Mouse (Mus musculus) stomach, embryonic 15.5 days (tissue): ENCODE data around the gene Chn2. TPM values are rescaled to one million over a fixed set of nuclear protein-coding genes. Genes with fewer than 3 reads are reported as not detected.
A peak's percentile ranks its signal among the peaks of the same experiment; 100 is the strongest.

Source experiments
- ATAC-seq: fragments of 200-750 bp; cut with Nextera tagmentation; 2 replicates; pipeline ENCODE4 v1.8.0; 2017; ENCODE audit warnings: low read depth, moderate number of reproducible peaks, moderate TSS enrichment; ENCODE audit not compliant: insufficient read depth, low FRiP score
- H3K27ac ChIP-seq: fragments of 300-500 bp; sonication (generic); 2 replicates; pipeline ENCODE4 v1.5.1; 2015; ENCODE audit warnings: mild to moderate bottlenecking, inconsistent platforms
- H3K27me3 ChIP-seq: fragments of 300-500 bp; sonication (generic); replicated peaks from 2 replicates; pipeline ENCODE4 v1.6.1; 2015; ENCODE audit warnings: inconsistent platforms
- H3K36me3 ChIP-seq: fragments of 300-500 bp; sonication (generic); 2 replicates; pipeline ENCODE4 v1.6.1; 2015; ENCODE audit warnings: inconsistent platforms
- H3K4me1 ChIP-seq: fragments of 300-500 bp; sonication (generic); 2 replicates; pipeline ENCODE4 v1.6.1; 2015; ENCODE audit warnings: inconsistent platforms
- H3K4me2 ChIP-seq: fragments of 300-500 bp; sonication (generic); 2 replicates; pipeline ENCODE4 v1.6.1; 2015; ENCODE audit warnings: mild to moderate bottlenecking, inconsistent platforms
- H3K4me3 ChIP-seq: fragments of 300-500 bp; sonication (generic); replicated peaks from 2 replicates; pipeline ENCODE4 v1.5.1; 2015; ENCODE audit warnings: inconsistent platforms
- H3K9ac ChIP-seq: fragments of 300-500 bp; sonication (generic); 2 replicates; pipeline ENCODE4 v1.6.1; 2015; ENCODE audit warnings: inconsistent platforms
- H3K9me3 ChIP-seq: fragments of 300-500 bp; sonication (generic); 2 replicates; pipeline ENCODE4 v1.6.1; 2016; ENCODE audit warnings: inconsistent platforms
- WGBS: fragments of 180-500 bp; shearing (Covaris S2); methylation state at CpG from one replicate; pipeline ENCODE4 v1.1.7; 2015; 5-methylcytosine and 5-hydroxymethylcytosine counted together
- polyA plus RNA-seq: library from polyadenylated mRNA; unstranded; fragments of >200 nt; fragmentation: Nextera tagmentation; extraction: Ambion mirVana; gene quantifications from 2 replicates; pipeline ENCODE4 v1.2.1, GENCODE M21; 2015

Chn2 gene
- polyA plus RNA-seq, 1 experiment from 2014 or later: 15.6 TPM

DNA sequence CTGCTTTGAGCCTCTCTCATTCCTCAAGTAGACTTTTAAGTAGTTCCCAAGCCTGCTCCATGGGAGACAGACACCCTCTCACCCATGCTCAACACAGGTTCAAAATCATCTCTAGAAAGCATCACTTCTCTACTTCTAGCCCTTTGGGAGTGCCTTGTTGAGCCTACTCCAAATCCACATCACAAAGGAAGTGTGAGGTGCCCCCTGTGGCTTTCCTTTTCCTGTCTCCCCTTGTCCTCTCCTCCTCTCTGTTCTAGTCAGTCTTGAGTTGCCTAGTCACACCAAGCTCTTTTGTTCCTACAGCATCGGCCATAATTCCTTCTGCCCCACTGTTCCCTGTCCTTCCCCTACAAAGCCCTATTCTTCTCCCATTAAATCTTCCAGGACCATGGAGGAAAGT, 243.9 kb downstream of the Chn2 start:
- Histone ChIP-seq H3K36me3 (no peaks in the 10 kb centered on the region), H3K4me3 (no peak overlapping the region), H3K27me3 (no peaks in the 10 kb centered on the region), H3K27ac (no peak overlapping the region), H3K9me3 (no peaks in the 10 kb centered on the region), H3K4me2 (no peak overlapping the region), H3K4me1 (peaks cover 6% of the 10 kb centered on the region), H3K9ac (no peak overlapping the region)
- 76% methylated on average over 1 of the region's 1 CpGs for WGBS
- no peak for ATAC-seq

DNA sequence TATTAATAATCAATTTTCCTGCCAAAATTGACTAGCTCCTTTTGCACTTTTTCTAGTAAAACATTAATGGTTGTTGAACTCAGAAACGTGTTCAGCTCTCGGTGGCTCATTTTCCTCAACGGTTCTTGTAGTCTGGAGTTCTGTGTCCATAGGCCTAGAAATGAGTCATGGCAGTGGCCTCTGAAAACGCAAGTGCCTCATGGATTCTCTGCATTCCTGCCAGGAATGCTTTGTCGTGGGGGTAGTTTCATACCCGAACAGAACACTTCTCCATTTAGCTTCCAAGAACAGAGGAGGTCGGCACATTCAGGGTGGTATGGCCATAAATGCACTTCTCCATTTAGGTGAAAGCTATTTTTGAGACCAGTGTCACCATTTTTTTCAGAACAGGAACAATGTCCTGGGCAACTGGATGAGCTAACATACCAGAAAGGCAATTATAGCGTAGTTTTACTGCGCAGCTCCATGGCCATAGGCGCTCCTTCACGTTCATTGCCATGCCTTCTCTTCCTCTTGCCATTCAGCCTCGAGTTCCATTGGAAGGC, 244.9 kb downstream of the Chn2 start:
- Histone ChIP-seq H3K9ac (no peak overlapping the region), H3K9me3 (no peaks in the 10 kb centered on the region), H3K27me3 (no peaks in the 10 kb centered on the region), H3K4me2 (no peak overlapping the region), H3K4me1 (no peaks in the 10 kb centered on the region; the same call in 1 of the 2 replicates), H3K27ac (no peak overlapping the region), H3K36me3 (no peaks in the 10 kb centered on the region), H3K4me3 (no peak overlapping the region)
- ATAC-seq: no peak
- 80% methylated on average over 12 of the region's 12 CpGs for WGBS

DNA sequence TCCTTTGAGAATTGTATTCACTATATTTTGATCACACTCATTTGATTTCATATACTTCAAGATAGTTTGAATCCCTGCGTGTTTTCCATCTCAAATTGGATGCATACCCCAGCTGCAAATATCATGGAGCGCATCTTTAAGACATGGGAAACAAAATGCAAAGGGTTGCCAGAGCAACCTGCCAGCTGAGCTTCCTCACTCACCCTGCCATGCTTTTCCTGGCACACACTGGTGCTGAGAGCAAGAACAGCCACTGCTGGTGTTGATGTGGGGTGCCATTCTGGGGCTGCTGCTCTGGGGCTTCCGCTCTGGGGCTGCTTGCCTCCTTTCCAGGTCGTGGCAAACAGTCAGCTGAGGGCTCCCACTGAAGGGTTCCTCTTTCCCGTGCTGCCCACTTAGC, 247.5 kb downstream of the Chn2 start:
- no peaks in the 10 kb centered on the region for H3K27me3 ChIP-seq
- WGBS: 83% methylated on average over 5 of the region's 5 CpGs
- no peak overlapping the region for H3K4me3 ChIP-seq
- H3K36me3 ChIP-seq: no peaks in the 10 kb centered on the region
- H3K4me1 ChIP-seq: no peaks in the 10 kb centered on the region
- H3K27ac ChIP-seq: no peak overlapping the region
- ATAC-seq: no peak
- no peaks in the 10 kb centered on the region for H3K9me3 ChIP-seq
- no peak overlapping the region for H3K4me2 ChIP-seq
- H3K9ac ChIP-seq: no peak overlapping the region

- Histone ChIP-seq H3K9ac (no peak overlapping the region), H3K36me3 (no peaks in the 10 kb centered on the region), H3K9me3 (no peaks in the 10 kb centered on the region), H3K27me3 (no peaks in the 10 kb centered on the region), H3K4me2 (no peak overlapping the region), H3K4me1 (no peaks in the 10 kb centered on the region), H3K4me3 (no peak overlapping the region), H3K27ac (no peak overlapping the region)
- WGBS: 51% methylated on average over 10 of the region's 10 CpGs
- no peak for ATAC-seq
Observed at GRCm38 (mm10) chr6:54289774-54290500, 250.6 kb downstream of the Chn2 start.

DNA sequence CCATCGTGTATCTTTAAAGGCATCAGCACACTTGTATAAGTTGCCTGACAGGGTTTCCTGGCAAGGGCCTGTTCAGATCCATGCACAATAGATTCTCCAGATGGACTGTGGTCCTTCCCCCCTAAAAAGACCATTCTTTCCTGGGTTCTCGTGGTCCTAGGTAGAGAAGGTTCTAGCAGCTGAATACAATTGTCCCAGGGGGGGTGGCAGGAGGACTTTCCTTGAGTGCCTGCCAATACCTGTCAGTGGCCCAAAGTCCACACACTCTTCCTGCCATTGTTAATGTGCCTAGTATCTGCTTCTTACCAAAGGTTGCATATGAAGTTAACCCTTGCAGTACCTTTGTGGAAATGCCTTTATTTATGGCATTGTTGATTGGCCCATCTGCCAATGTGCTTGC, 257.9 kb downstream of the Chn2 start:
- WGBS: 84% methylated on average over 2 of the region's 2 CpGs
- Histone ChIP-seq H3K36me3 (0 out of 2 replicates have a peak, but pooled peaks cover 3% of the 10 kb centered on the region), H3K4me3 (no peak overlapping the region), H3K27ac (no peak overlapping the region), H3K9ac (no peak overlapping the region), H3K27me3 (no peaks in the 10 kb centered on the region), H3K4me1 (no peaks in the 10 kb centered on the region), H3K9me3 (no peaks in the 10 kb centered on the region), H3K4me2 (no peak overlapping the region)
- no peak for ATAC-seq

DNA sequence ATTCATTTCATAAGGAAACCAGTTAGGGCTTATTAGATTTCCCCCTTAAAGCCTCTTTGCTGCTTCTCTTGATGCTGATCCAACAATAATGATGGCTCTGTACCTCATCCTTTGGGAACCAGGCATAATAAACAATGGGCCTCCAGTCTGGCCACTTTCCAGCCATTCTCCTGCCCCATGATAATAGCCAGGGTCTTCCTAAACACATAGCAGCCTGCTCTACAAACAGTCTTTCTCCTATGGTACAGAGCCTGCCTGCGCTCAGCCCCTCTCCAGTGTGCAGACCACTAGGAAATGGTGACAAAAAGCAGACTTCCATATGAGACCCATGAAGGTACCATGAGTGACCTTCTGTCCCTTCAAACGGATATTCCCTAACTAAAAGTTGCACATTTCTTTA, 260.1 kb downstream of the Chn2 start:
- 0 out of 2 replicates have a peak, but pooled peaks cover 3% of the 10 kb centered on the region for H3K36me3 ChIP-seq
- H3K4me2 ChIP-seq: no peak overlapping the region
- 48% methylated on average over 2 of the region's 2 CpGs for WGBS
- H3K9ac ChIP-seq: no peak overlapping the region
- H3K4me1 ChIP-seq: no peaks in the 10 kb centered on the region
- H3K9me3 ChIP-seq: no peaks in the 10 kb centered on the region
- H3K4me3 ChIP-seq: no peak overlapping the region
- peak overlapping the region; percentile 31; the same call in 1 of the 2 replicates for H3K27ac ChIP-seq
- no peaks in the 10 kb centered on the region for H3K27me3 ChIP-seq
- ATAC-seq: no peak

GRCm38 (mm10) chr6:54305777-54306176, 266.4 kb downstream of the Chn2 start:
- H3K9ac ChIP-seq: no peak overlapping the region
- 0 out of 2 replicates have a peak, but pooled peaks cover under 1% of the 10 kb centered on the region for H3K36me3 ChIP-seq
- H3K4me3 ChIP-seq: no peak overlapping the region
- H3K27me3 ChIP-seq: no peaks in the 10 kb centered on the region
- no peaks in the 10 kb centered on the region for H3K4me1 ChIP-seq
- H3K4me2 ChIP-seq: no peak overlapping the region
- ATAC-seq: no peak
- WGBS: 62% methylated on average over 1 of the region's 1 CpGs
- H3K9me3 ChIP-seq: no peaks in the 10 kb centered on the region
- H3K27ac ChIP-seq: no peak overlapping the region

- no peaks in the 10 kb centered on the region for H3K27me3 ChIP-seq
Observed at GRCm38 (mm10) chr6:54313071-54313470, 273.7 kb downstream of the Chn2 start.

GRCm38 (mm10) chr6:54318618-54319017, 279.3 kb downstream of the Chn2 start:
- H3K4me1 ChIP-seq: no peaks in the 10 kb centered on the region
- no peaks in the 10 kb centered on the region for H3K27me3 ChIP-seq
- 86% methylated on average over 9 of the region's 9 CpGs for WGBS
- no peaks in the 10 kb centered on the region for H3K9me3 ChIP-seq
- no peak overlapping the region for H3K27ac ChIP-seq
- no peaks in the 10 kb centered on the region for H3K36me3 ChIP-seq
- no peak overlapping the region for H3K4me3 ChIP-seq
- no peak for ATAC-seq
- no peak overlapping the region for H3K4me2 ChIP-seq
- no peak overlapping the region for H3K9ac ChIP-seq

More at GRCm38 (mm10) chr6:54313071-54313470, 273.7 kb downstream of the Chn2 start:
- Histone ChIP-seq H3K4me3 (no peak overlapping the region), H3K4me2 (no peak overlapping the region), H3K27ac (no peak overlapping the region), H3K9me3 (no peaks in the 10 kb centered on the region), H3K4me1 (no peaks in the 10 kb centered on the region), H3K9ac (no peak overlapping the region), H3K36me3 (no peaks in the 10 kb centered on the region)
- no peak for ATAC-seq
- 76% methylated on average over 2 of the region's 2 CpGs for WGBS

- no peak overlapping the region for H3K9ac ChIP-seq
- no peak overlapping the region for H3K4me3 ChIP-seq
- no peaks in the 10 kb centered on the region for H3K9me3 ChIP-seq
- ATAC-seq: no peak
- H3K36me3 ChIP-seq: no peaks in the 10 kb centered on the region
- no peaks in the 10 kb centered on the region for H3K4me1 ChIP-seq
- H3K27me3 ChIP-seq: no peaks in the 10 kb centered on the region
- no peak overlapping the region for H3K27ac ChIP-seq
- H3K4me2 ChIP-seq: no peak overlapping the region
- 72% methylated on average over 3 of the region's 3 CpGs for WGBS
Observed at GRCm38 (mm10) chr6:54319198-54319597, 279.8 kb downstream of the Chn2 start.

GRCm38 (mm10) chr6:54320236-54320635, 280.9 kb downstream of the Chn2 start:
- Histone ChIP-seq H3K4me1 (no peaks in the 10 kb centered on the region), H3K4me2 (no peak overlapping the region), H3K4me3 (no peak overlapping the region), H3K9ac (no peak overlapping the region), H3K27me3 (no peaks in the 10 kb centered on the region), H3K9me3 (no peaks in the 10 kb centered on the region), H3K27ac (no peak overlapping the region), H3K36me3 (no peaks in the 10 kb centered on the region)
- no peak for ATAC-seq
- WGBS: 75% methylated on average over 1 of the region's 1 CpGs

DNA sequence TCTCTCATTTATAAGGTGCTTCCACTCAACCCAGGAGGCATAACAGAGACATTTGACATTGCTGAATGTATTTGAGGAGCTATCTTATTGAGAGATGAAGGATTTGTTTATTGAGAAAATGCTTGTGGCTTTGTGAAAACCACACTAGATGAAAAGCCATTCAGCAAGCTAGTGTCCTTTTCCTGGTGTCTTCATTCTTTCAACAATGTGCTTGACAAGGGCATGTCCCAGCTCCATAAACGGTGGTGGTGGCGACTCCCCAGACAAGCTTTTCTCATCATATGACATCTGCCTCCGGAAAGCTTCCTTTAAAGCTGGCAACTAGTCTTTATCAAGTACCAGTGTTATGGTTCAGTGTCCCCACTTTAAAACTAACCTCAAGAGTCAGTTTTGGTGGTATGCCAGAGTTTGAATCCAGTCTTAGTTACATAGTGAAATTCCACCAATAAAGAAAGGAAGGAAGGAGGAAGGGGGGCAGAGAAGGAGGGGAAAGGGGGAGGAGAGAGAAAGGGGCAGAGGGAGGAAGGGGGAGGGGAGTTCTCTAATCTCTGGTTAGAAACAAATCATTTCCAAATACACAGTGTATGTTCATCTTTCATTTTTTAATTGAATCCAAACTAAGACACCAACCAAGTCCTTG, 286.0 kb downstream of the Chn2 start, which contains the start of gene Prr15:
Gene Prr15 (plus strand): TSS at position 590 of the 640 bp plus-strand sequence.
- Histone ChIP-seq H3K27me3 (peaks cover 13% of the 10 kb centered on the region; the same call in 1 of the 2 replicates), H3K36me3 (no peaks in the 10 kb centered on the region), H3K27ac (no peak within 1 kb of the TSS), H3K4me2 (peak within 1 kb of the TSS; percentile 99), H3K9me3 (no peaks in the 10 kb centered on the region), H3K4me1 (0 out of 2 replicates have a peak, but pooled peaks cover 18% of the 10 kb centered on the region), H3K9ac (no peak within 1 kb of the TSS), H3K4me3 (peak within 1 kb of the TSS; percentile 54)
- WGBS: 51% methylated on average over 3 of the region's 3 CpGs
- no peak for ATAC-seq
